Mouse (Mus musculus): Measurements from ENCODE around the gene Hsph1. TPM values are rescaled to one million over a fixed set of nuclear protein-coding genes. Genes with fewer than 3 reads are reported as not detected.

The Hsph1 gene
- polyA plus RNA-seq (2017; shearing (Covaris generic)), result 59.8 TPM

DNA sequence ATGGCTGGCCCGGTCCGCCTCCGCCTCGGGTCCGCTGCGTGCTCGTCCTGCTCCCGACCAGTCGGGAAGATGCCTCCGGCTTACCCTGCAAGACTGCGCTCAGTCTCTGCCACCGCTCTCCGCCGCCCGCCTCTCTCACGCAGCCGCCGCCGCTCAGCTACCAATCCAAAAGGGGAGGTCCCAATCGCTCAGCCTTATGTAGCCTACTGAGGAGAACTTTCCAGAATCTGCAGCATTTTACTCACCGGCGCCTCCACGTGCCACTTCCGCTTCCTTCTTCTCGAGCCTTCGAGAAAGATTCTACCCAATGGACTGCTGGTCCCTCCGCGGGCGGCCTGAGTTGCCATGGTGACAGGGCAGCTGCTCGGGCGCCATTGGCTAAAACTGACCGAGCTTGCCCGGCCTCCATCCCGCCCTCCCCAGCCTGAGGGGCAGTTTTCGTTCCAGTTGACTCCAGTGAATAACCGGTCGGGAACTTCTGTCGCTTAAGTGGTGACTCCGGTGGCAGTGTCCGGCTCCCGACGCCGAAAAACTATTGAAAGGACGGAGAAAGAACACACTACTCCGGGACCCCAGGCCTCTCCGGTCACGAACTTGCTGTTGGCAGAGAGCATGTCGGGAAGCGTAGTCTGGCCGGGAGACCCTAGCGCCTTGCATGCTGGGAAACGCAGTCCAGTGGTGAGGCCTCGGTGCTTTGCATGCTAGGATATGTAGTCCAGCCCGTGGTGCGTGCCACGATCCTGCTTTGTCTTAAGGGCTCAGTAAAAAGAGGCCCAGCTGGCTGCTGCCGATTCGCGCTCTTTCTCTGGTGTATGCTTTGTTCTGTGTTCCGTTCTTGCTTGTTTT lies at the start of gene Hsph1:
Gene Hsph1, minus strand, starts transcription at position 302 of the 846 bp plus-strand sequence.

DNA sequence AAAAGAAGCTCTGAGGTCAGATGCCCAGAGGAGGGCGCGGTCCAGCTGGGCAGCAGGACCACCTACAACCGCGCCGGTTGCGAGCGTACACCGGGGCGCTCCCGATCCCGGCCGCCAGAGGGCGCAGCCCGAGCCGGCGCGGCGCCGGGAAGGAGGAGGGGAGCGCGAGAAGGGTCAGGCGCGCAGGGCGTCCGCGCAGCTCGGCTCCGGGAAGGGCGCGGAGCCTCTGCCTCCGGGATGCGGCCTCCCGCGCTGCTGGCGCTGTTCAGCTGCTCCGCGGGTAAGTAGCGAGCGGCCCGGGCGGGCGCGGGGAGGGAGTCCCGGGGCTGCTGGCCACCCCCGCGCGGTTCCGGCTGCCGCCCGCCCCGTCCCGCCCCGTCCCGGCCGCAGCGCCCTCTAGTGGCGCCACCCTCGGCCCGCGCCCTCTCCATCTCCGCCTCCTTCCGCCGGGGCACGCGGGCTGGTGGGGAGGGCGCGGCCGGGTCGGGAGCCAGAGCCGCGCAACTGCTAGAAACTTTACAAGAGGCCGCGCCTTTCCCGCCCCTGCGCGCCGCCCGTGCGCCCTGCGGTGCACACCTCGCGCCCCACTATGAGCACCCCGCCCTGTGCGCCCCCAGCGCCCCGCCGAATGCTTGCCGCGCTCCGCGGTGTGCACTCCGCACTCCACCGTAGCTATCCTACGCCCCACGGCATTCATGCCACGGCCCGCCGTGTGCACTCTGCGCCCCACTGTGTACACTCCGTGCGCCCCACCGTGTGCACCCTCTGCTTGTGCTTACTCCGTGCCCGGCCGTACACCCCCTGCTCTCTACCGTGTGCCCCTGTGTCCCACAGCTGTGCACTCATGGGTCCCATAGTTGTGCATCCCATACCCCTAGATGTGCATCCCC lies 42.2 kb upstream of the Hsph1 start, which contains the start of gene B3glct:
Gene B3glct, plus strand, starts transcription at position 131 of the 890 bp plus-strand sequence.

Other genes starting within 250 kb of the Hsph1 start
- 2.3 TPM for gene Medag, start 224.6 kb downstream of the Hsph1 start, polyA plus RNA-seq (2017; shearing (Covaris generic))
- gene Tex26, start 196.7 kb downstream of the Hsph1 start, polyA plus RNA-seq (2017; shearing (Covaris generic)), result 0.46 TPM
- gene Wdr95, start 107.7 kb downstream of the Hsph1 start, polyA plus RNA-seq (2017; shearing (Covaris generic)), result not detected
- 1.4 TPM for gene B3glct, start 41.9 kb upstream of the Hsph1 start, polyA plus RNA-seq (2017; shearing (Covaris generic))